Mouse (Mus musculus) limb, embryonic 11.5 days (tissue): ENCODE results near the gene Gm11037. TPM values are rescaled to one million over a fixed set of nuclear protein-coding genes. Genes with fewer than 3 reads are reported as not detected.

Experiments
- ATAC-seq: fragments of 200-750 bp; cut with Nextera tagmentation; 2 replicates; pipeline ENCODE4 v1.8.0; 2017; ENCODE audit warnings: low read depth; ENCODE audit not compliant: insufficient number of reproducible peaks, low FRiP score, low TSS enrichment
- DNase-seq: peaks from one replicate; pipeline ENCODE4 v3.0.0-alpha.2; 2015; ENCODE audit warnings: low spot score
- H3K27ac ChIP-seq: fragments of 300-500 bp; sonication (generic); replicated peaks from 2 replicates; pipeline ENCODE4 v1.5.1; 2014; ENCODE audit warnings: low read depth, mild to moderate bottlenecking, low read length
- H3K27me3 ChIP-seq: fragments of 300-500 bp; sonication (generic); 2 replicates; pipeline ENCODE4 v1.6.1; 2014; ENCODE audit warnings: mild to moderate bottlenecking, low read length, mixed read lengths; ENCODE audit not compliant: control insufficient read depth, insufficient read depth
- H3K36me3 ChIP-seq: fragments of 300-500 bp; sonication (generic); 2 replicates; pipeline ENCODE4 v1.6.1; 2014; ENCODE audit warnings: mild to moderate bottlenecking, low read length, moderate library complexity, mixed read lengths; ENCODE audit not compliant: control insufficient read depth, insufficient read depth
- H3K4me1 ChIP-seq: fragments of 300-500 bp; sonication (generic); 2 replicates; pipeline ENCODE4 v1.6.1; 2014; ENCODE audit warnings: low read length, mixed read lengths; ENCODE audit not compliant: control insufficient read depth, insufficient read depth
- H3K4me2 ChIP-seq: fragments of 300-500 bp; sonication (generic); 2 replicates; pipeline ENCODE4 v1.6.1; 2014; ENCODE audit warnings: low read depth, mild to moderate bottlenecking, moderate library complexity; ENCODE audit not compliant: severe bottlenecking
- H3K4me3 ChIP-seq: fragments of 300-500 bp; sonication (generic); 2 replicates; pipeline ENCODE4 v1.5.1; 2014; ENCODE audit warnings: low read depth, low read length
- H3K9ac ChIP-seq: fragments of 300-500 bp; sonication (generic); 2 replicates; pipeline ENCODE4 v1.6.1; 2014; ENCODE audit warnings: mild to moderate bottlenecking, low read length
- H3K9me3 ChIP-seq: fragments of 300-500 bp; sonication (generic); 2 replicates; pipeline ENCODE4 v1.6.1; 2016; ENCODE audit warnings: low read length; ENCODE audit not compliant: control insufficient read depth
- WGBS: fragments of 180-500 bp; shearing (Covaris S2); extraction: QIAGEN DNeasy Blood & Tissue Kit; methylation state at CpG from one replicate; pipeline ENCODE4 v1.1.7; 2014; 5-methylcytosine and 5-hydroxymethylcytosine counted together
- polyA plus RNA-seq: library from polyadenylated mRNA; unstranded; fragments of >200 nt; fragmentation: Nextera tagmentation; extraction: Ambion mirVana; gene quantifications from 2 replicates; pipeline ENCODE4 v1.2.1, GENCODE M21; 2014

Gene Gm11037
- polyA plus RNA-seq, 1 experiment from 2014 or later: not detected

- 0 out of 2 replicates have a peak overlapping the region, but pooled peaks have one; percentile 15 for H3K27ac ChIP-seq
- ATAC-seq (no peak), DNase-seq (no peak)
- no peaks in the 10 kb centered on the region for H3K27me3 ChIP-seq
- no peak overlapping the region for H3K4me2 ChIP-seq
- peaks cover 24% of the 10 kb centered on the region for H3K36me3 ChIP-seq
- H3K4me3 ChIP-seq: no peak overlapping the region
- WGBS: 91% methylated on average over 8 of the region's 8 CpGs
- H3K9ac ChIP-seq: no peak overlapping the region
- 0 out of 2 replicates have a peak, but pooled peaks cover 2% of the 10 kb centered on the region for H3K4me1 ChIP-seq
- no peaks in the 10 kb centered on the region for H3K9me3 ChIP-seq
Observed at GRCm38 (mm10) chr2:131148353-131149253, 15.3 kb downstream of the Gm11037 start.

- no peak overlapping the region for H3K4me2 ChIP-seq
- H3K4me3 ChIP-seq: no peak overlapping the region
- no peak overlapping the region for H3K27ac ChIP-seq
- ATAC-seq (no peak), DNase-seq (no peak)
- H3K36me3 ChIP-seq: peaks cover 24% of the 10 kb centered on the region
- 85% methylated on average over 3 of the region's 3 CpGs for WGBS
- H3K27me3 ChIP-seq: no peaks in the 10 kb centered on the region
- H3K4me1 ChIP-seq: 0 out of 2 replicates have a peak, but pooled peaks cover 2% of the 10 kb centered on the region
- H3K9ac ChIP-seq: no peak overlapping the region
- H3K9me3 ChIP-seq: no peaks in the 10 kb centered on the region
Observed at GRCm38 (mm10) chr2:131149254-131149578, 15.9 kb downstream of the Gm11037 start.

GRCm38 (mm10) chr2:131152166-131152730, 19.0 kb downstream of the Gm11037 start:
- Histone ChIP-seq H3K4me2 (no peak overlapping the region), H3K36me3 (peaks cover 11% of the 10 kb centered on the region), H3K27ac (no peak overlapping the region), H3K9ac (no peak overlapping the region), H3K4me1 (no peaks in the 10 kb centered on the region), H3K9me3 (no peaks in the 10 kb centered on the region), H3K4me3 (no peak overlapping the region), H3K27me3 (no peaks in the 10 kb centered on the region)
- WGBS: 93% methylated on average over 7 of the region's 7 CpGs
- ATAC-seq (no peak), DNase-seq (no peak)

- DNase-seq (no peak), ATAC-seq (no peak)
- Histone ChIP-seq H3K4me1 (no peaks in the 10 kb centered on the region), H3K36me3 (peaks cover 5% of the 10 kb centered on the region), H3K27ac (no peak overlapping the region), H3K9ac (no peak overlapping the region), H3K27me3 (no peaks in the 10 kb centered on the region), H3K4me2 (no peak overlapping the region), H3K4me3 (no peak overlapping the region), H3K9me3 (no peaks in the 10 kb centered on the region)
- 93% methylated on average over 4 of the region's 4 CpGs for WGBS
Observed at GRCm38 (mm10) chr2:131154036-131154435, 20.7 kb downstream of the Gm11037 start.

GRCm38 (mm10) chr2:131156987-131157386, 23.7 kb downstream of the Gm11037 start:
- no peaks in the 10 kb centered on the region for H3K9me3 ChIP-seq
- H3K27ac ChIP-seq: no peak overlapping the region
- no peak overlapping the region for H3K4me2 ChIP-seq
- ATAC-seq (no peak), DNase-seq (no peak)
- no peak overlapping the region for H3K4me3 ChIP-seq
- WGBS: 92% methylated on average over 7 of the region's 7 CpGs
- H3K27me3 ChIP-seq: no peaks in the 10 kb centered on the region
- H3K4me1 ChIP-seq: no peaks in the 10 kb centered on the region
- H3K9ac ChIP-seq: no peak overlapping the region
- no peaks in the 10 kb centered on the region; the same call in none of the 2 replicates for H3K36me3 ChIP-seq

GRCm38 (mm10) chr2:131159491-131159910, 26.2 kb downstream of the Gm11037 start:
- peak overlapping the region; percentile 78 for H3K4me3 ChIP-seq
- peak; percentile 69 for ATAC-seq
- 0% methylated on average over 18 of the region's 18 CpGs for WGBS

GRCm38 (mm10) chr2:131159938-131160581, 26.8 kb downstream of the Gm11037 start, which contains the start of gene 1700037H04Rik:
1700037H04Rik (minus strand) TSS chr2:131160081.
- Histone ChIP-seq H3K9ac (peak within 1 kb of the TSS; percentile 83), H3K36me3 (no peaks in the 10 kb centered on the region; the same call in 1 of the 2 replicates), H3K4me2 (peak within 1 kb of the TSS; percentile 92), H3K27me3 (no peaks in the 10 kb centered on the region), H3K4me3 (peak within 1 kb of the TSS; percentile 78), H3K4me1 (no peaks in the 10 kb centered on the region), H3K27ac (peak within 1 kb of the TSS; percentile 68), H3K9me3 (no peaks in the 10 kb centered on the region; the same call in 1 of the 2 replicates)
- DNase-seq: peak; percentile 96
- under 1% methylated on average over 52 of the region's 54 CpGs for WGBS
- ATAC-seq: peak; percentile 97

More at GRCm38 (mm10) chr2:131159491-131159910, 26.2 kb downstream of the Gm11037 start:
- DNase-seq: no peak
- peak overlapping the region; percentile 92 for H3K4me2 ChIP-seq
- H3K9me3 ChIP-seq: no peaks in the 10 kb centered on the region
- H3K27me3 ChIP-seq: no peaks in the 10 kb centered on the region
- no peaks in the 10 kb centered on the region for H3K4me1 ChIP-seq
- H3K36me3 ChIP-seq: no peaks in the 10 kb centered on the region; the same call in 1 of the 2 replicates
- H3K27ac ChIP-seq: 0 out of 2 replicates have a peak overlapping the region, but pooled peaks have one; percentile 45
- peak overlapping the region; percentile 83 for H3K9ac ChIP-seq

GRCm38 (mm10) chr2:131160671-131161111, 27.4 kb downstream of the Gm11037 start:
- DNase-seq (no peak), ATAC-seq (no peak)
- Histone ChIP-seq H3K4me1 (no peaks in the 10 kb centered on the region), H3K4me2 (peak overlapping the region; percentile 85), H3K27me3 (no peaks in the 10 kb centered on the region), H3K9ac (peak overlapping the region; percentile 83), H3K4me3 (peak overlapping the region; percentile 78), H3K27ac (no peak overlapping the region; the same call in 1 of the 2 replicates), H3K36me3 (no peaks in the 10 kb centered on the region), H3K9me3 (no peaks in the 10 kb centered on the region; the same call in 1 of the 2 replicates)
- WGBS: under 1% methylated on average over 17 of the region's 17 CpGs
